Mouse (Mus musculus) C2C12 (cell line): Measurements from ENCODE around the gene Btbd16. TPM values are rescaled to one million over a fixed set of nuclear protein-coding genes. Genes with fewer than 3 reads are reported as not detected.

ENCODE experiments used
- H3K27me3 ChIP-seq: one replicate; pipeline ENCODE4 v1.6.1; 2011; ENCODE audit not compliant: control insufficient read depth, insufficient read depth, insufficient read length
- H3K36me3 ChIP-seq: one replicate; pipeline ENCODE4 v1.6.1; 2011; ENCODE audit not compliant: control insufficient read depth, insufficient read depth
- H3K4me3 ChIP-seq: one replicate; pipeline ENCODE4 v1.5.1; 2011; ENCODE audit warnings: mild to moderate bottlenecking, control low read depth; ENCODE audit not compliant: poor library complexity, insufficient read depth, severe bottlenecking
- H3K79me2 ChIP-seq: one replicate; pipeline ENCODE4 v1.6.1; 2011; ENCODE audit not compliant: control insufficient read depth, insufficient read depth
- H3K79me3 ChIP-seq: one replicate; pipeline ENCODE4 v1.6.1; 2011; ENCODE audit warnings: low read depth, control low read depth
- H3ac ChIP-seq: one replicate; pipeline ENCODE3; 2011; ENCODE audit warnings: low read depth; ENCODE audit not compliant: control insufficient read depth, insufficient read length
- CEBPB ChIP-seq: IDR thresholded peaks from one replicate; pipeline ENCODE4 v1.6.1; 2011; ENCODE audit warnings: low read depth, mild to moderate bottlenecking, control low read depth, moderate library complexity
- CTCF ChIP-seq: IDR thresholded peaks from one replicate; pipeline ENCODE4 v1.5.1; 2011; ENCODE audit not compliant: control insufficient read depth, insufficient read depth, insufficient read length
- FOSL1 ChIP-seq: IDR thresholded peaks from one replicate; pipeline ENCODE4 v1.8.0; 2011; ENCODE audit warnings: mild to moderate bottlenecking, low read length; ENCODE audit not compliant: poor library complexity, insufficient read depth, severe bottlenecking
- MAX ChIP-seq: IDR thresholded peaks from one replicate; pipeline ENCODE4 v1.6.1; 2011; ENCODE audit warnings: mild to moderate bottlenecking, control low read depth
- MYOD1 ChIP-seq: IDR thresholded peaks from one replicate; pipeline ENCODE4 v1.6.1; 2011; ENCODE audit warnings: low read depth; ENCODE audit not compliant: control insufficient read depth, insufficient read length
- MYOG ChIP-seq: IDR thresholded peaks from one replicate; pipeline ENCODE4 v1.6.1; 2011; ENCODE audit not compliant: control insufficient read depth, insufficient read length; ENCODE audit errors: extremely low read depth
- USF1 ChIP-seq: IDR thresholded peaks from one replicate; pipeline ENCODE4 v1.6.1; 2011; ENCODE audit warnings: low read depth, mild to moderate bottlenecking, control low read depth, moderate library complexity
- polyA plus RNA-seq: library from polyadenylated mRNA; unstranded; fragments of >200 nt; fragmentation: generic; extraction: Trizol; gene quantifications from one replicate; pipeline ENCODE4 v1.2.1, GENCODE M21; 2012; ENCODE audit warnings: missing spikeins

Btbd16 gene
- polyA plus RNA-seq, 1 experiment = not detected

- H3K27me3 ChIP-seq = no peaks in the 10 kb centered on the region
- TF ChIP-seq USF1 = no peak
- no peak for TF ChIP-seq MAX
- TF ChIP-seq MYOG = no peak
- no peak for TF ChIP-seq CEBPB
- TF ChIP-seq FOSL1 = no peak
- no peak for TF ChIP-seq MYOD1
- TF ChIP-seq CTCF = no peak
- H3ac ChIP-seq = no peak overlapping the region
- H3K79me2 ChIP-seq = no peaks in the 10 kb centered on the region
- no peak overlapping the region for H3K4me3 ChIP-seq
- H3K79me3 ChIP-seq = no peaks in the 10 kb centered on the region
- no peaks in the 10 kb centered on the region for H3K36me3 ChIP-seq
These were observed 26.8 kb downstream of the Btbd16 start for GRCm38 (mm10) chr7:130800681-130801080.

GRCm38 (mm10) chr7:130801811-130802210 lies 27.9 kb downstream of the Btbd16 start:
- no peaks in the 10 kb centered on the region for H3K27me3 ChIP-seq
- TF ChIP-seq CEBPB (no peak), USF1 (no peak), MYOD1 (no peak), MAX (no peak)
- H3ac ChIP-seq = no peak overlapping the region
- no peaks in the 10 kb centered on the region for H3K79me3 ChIP-seq
- H3K4me3 ChIP-seq = no peak overlapping the region
- no peaks in the 10 kb centered on the region for H3K79me2 ChIP-seq
- no peaks in the 10 kb centered on the region for H3K36me3 ChIP-seq

- Histone ChIP-seq H3K79me2 (no peaks in the 10 kb centered on the region), H3K4me3 (no peak overlapping the region), H3K79me3 (no peaks in the 10 kb centered on the region), H3K27me3 (no peaks in the 10 kb centered on the region), H3K36me3 (no peaks in the 10 kb centered on the region), H3ac (no peak overlapping the region)
- TF ChIP-seq CTCF = no peak
- no peak for TF ChIP-seq MYOG
- TF ChIP-seq MYOD1 = no peak
- no peak for TF ChIP-seq FOSL1
- no peak for TF ChIP-seq USF1
- TF ChIP-seq CEBPB = no peak
- no peak for TF ChIP-seq MAX
These were observed 29.5 kb downstream of the Btbd16 start for GRCm38 (mm10) chr7:130803251-130803825.

DNA sequence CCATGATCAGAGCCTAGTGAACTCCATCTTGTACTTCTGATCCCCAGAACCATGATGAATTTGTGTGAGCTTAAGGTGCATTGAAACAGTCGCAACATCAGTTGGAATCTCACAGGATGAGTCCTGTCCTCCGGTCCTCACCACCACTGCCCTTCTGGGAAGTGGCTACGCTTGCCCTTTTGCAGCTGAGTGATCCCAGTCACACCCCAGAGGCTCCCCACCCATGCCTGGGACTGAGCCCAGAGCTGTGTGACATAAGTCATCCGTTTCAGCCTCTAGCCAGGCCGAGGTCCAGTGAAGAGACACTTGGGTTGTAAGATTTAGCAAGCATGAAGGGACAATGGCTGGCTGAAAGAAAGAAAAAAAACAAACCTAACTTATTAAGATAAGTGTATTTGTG lies 31.1 kb downstream of the Btbd16 start:
- TF ChIP-seq MYOG = no peak
- no peaks in the 10 kb centered on the region for H3K27me3 ChIP-seq
- H3K4me3 ChIP-seq = no peak overlapping the region
- H3K79me2 ChIP-seq = no peaks in the 10 kb centered on the region
- no peaks in the 10 kb centered on the region for H3K79me3 ChIP-seq
- no peaks in the 10 kb centered on the region for H3K36me3 ChIP-seq
- no peak overlapping the region for H3ac ChIP-seq

GRCm38 (mm10) chr7:130807749-130808148 lies 33.9 kb downstream of the Btbd16 start:
- no peaks in the 10 kb centered on the region for H3K79me2 ChIP-seq
- no peaks in the 10 kb centered on the region for H3K79me3 ChIP-seq
- no peaks in the 10 kb centered on the region for H3K27me3 ChIP-seq
- TF ChIP-seq CEBPB (no peak), CTCF (no peak), MAX (peak; percentile 74), USF1 (peak; percentile 78), MYOG (no peak), MYOD1 (no peak), FOSL1 (peak; percentile 82)
- no peaks in the 10 kb centered on the region for H3K36me3 ChIP-seq
- no peak overlapping the region for H3ac ChIP-seq
- H3K4me3 ChIP-seq = no peak overlapping the region

GRCm38 (mm10) chr7:130808694-130809093 lies 34.8 kb downstream of the Btbd16 start:
- Histone ChIP-seq H3K36me3 (no peaks in the 10 kb centered on the region), H3ac (no peak overlapping the region), H3K4me3 (no peak overlapping the region), H3K79me3 (no peaks in the 10 kb centered on the region), H3K27me3 (no peaks in the 10 kb centered on the region), H3K79me2 (no peaks in the 10 kb centered on the region)
- TF ChIP-seq MAX (no peak), USF1 (no peak), CTCF (no peak), FOSL1 (no peak), MYOG (no peak), MYOD1 (no peak), CEBPB (no peak)
